Mouse (Mus musculus) spleen, adult 2 months (tissue): ENCODE measurements around the gene Stard10.

ENCODE experiments used
- CTCF ChIP-seq: fragments of 200-500 bp; IDR thresholded peaks from 2 replicates; pipeline ENCODE4 v1.5.1; 2011; ENCODE audit warnings: mild to moderate bottlenecking, inconsistent platforms; ENCODE audit not compliant: insufficient read depth, insufficient read length, insufficient replicate concordance; ENCODE audit errors: extremely low read depth
- POLR2A ChIP-seq: fragments of 200-500 bp; IDR thresholded peaks from 2 replicates; pipeline ENCODE4 v1.6.1; 2011; ENCODE audit warnings: low read depth, low read length, inconsistent platforms

- TF ChIP-seq CTCF (no peak), POLR2A (no peak)
Measured at GRCm38 (mm10) chr7:101367901-101368852, 51.3 kb downstream of the Stard10 start.
